Mouse (Mus musculus): ENCODE results near the gene Magi1. TPM values are rescaled to one million over a fixed set of nuclear protein-coding genes. Genes with fewer than 3 reads are reported as not detected.

The Magi1 gene
- polyA plus RNA-seq, 1 experiment from 2014 or later: 8.3 TPM

- Histone ChIP-seq H3K27ac (no peak overlapping the region), H3K36me3 (no peaks in the 10 kb centered on the region), H3K27me3 (no peaks in the 10 kb centered on the region), H3K9ac (no peak overlapping the region), H3K4me3 (no peak overlapping the region), H3K9me3 (no peaks in the 10 kb centered on the region), H3K4me2 (no peak overlapping the region), H3K4me1 (no peaks in the 10 kb centered on the region)
- 85% methylated on average over 3 of the region's 3 CpGs for WGBS
- no peak for ATAC-seq (ENCODE audit: insufficient number of reproducible peaks, low FRiP score, low TSS enrichment, low read depth)
Observed at GRCm38 (mm10) chr6:93983551-93983950, 300.2 kb downstream of the Magi1 start.

- Histone ChIP-seq H3K27me3 (no peaks in the 10 kb centered on the region), H3K9ac (no peak overlapping the region), H3K36me3 (no peaks in the 10 kb centered on the region), H3K9me3 (no peaks in the 10 kb centered on the region), H3K4me3 (no peak overlapping the region), H3K27ac (no peak overlapping the region), H3K4me1 (no peaks in the 10 kb centered on the region), H3K4me2 (no peak overlapping the region)
- 37% methylated on average over 8 of the region's 8 CpGs for WGBS
- no peak for ATAC-seq (ENCODE audit: insufficient number of reproducible peaks, low FRiP score, low TSS enrichment, low read depth)
Observed at GRCm38 (mm10) chr6:93981211-93981610, 302.5 kb downstream of the Magi1 start.

GRCm38 (mm10) chr6:93979241-93979640, 304.5 kb downstream of the Magi1 start:
- H3K27ac ChIP-seq: no peak overlapping the region
- no peaks in the 10 kb centered on the region for H3K27me3 ChIP-seq
- no peaks in the 10 kb centered on the region for H3K9me3 ChIP-seq
- no peak overlapping the region for H3K4me2 ChIP-seq
- H3K4me1 ChIP-seq: no peaks in the 10 kb centered on the region
- H3K36me3 ChIP-seq: no peaks in the 10 kb centered on the region
- ATAC-seq (ENCODE audit: insufficient number of reproducible peaks, low FRiP score, low TSS enrichment, low read depth): no peak
- H3K9ac ChIP-seq: no peak overlapping the region
- H3K4me3 ChIP-seq: no peak overlapping the region
- WGBS: 86% methylated on average over 3 of the region's 3 CpGs

- no peak overlapping the region for H3K4me3 ChIP-seq
- 0 out of 2 replicates have a peak, but pooled peaks cover 2% of the 10 kb centered on the region for H3K4me1 ChIP-seq
- no peak for ATAC-seq (ENCODE audit: insufficient number of reproducible peaks, low FRiP score, low TSS enrichment, low read depth)
- 50% methylated on average over 2 of the region's 2 CpGs for WGBS
- no peak overlapping the region for H3K27ac ChIP-seq
- no peak overlapping the region for H3K4me2 ChIP-seq
- no peaks in the 10 kb centered on the region for H3K27me3 ChIP-seq
- H3K9me3 ChIP-seq: no peaks in the 10 kb centered on the region
- H3K36me3 ChIP-seq: no peaks in the 10 kb centered on the region
- H3K9ac ChIP-seq: no peak overlapping the region
Observed at GRCm38 (mm10) chr6:93968721-93969120, 315.0 kb downstream of the Magi1 start.

- H3K27me3 ChIP-seq: no peaks in the 10 kb centered on the region
- no peak for ATAC-seq (ENCODE audit: insufficient number of reproducible peaks, low FRiP score, low TSS enrichment, low read depth)
- 49% methylated on average over 5 of the region's 5 CpGs for WGBS
Observed at GRCm38 (mm10) chr6:93962757-93963336, 320.9 kb downstream of the Magi1 start.

GRCm38 (mm10) chr6:93961782-93962181, 321.9 kb downstream of the Magi1 start:
- no peak overlapping the region for H3K4me2 ChIP-seq
- 68% methylated on average over 1 of the region's 1 CpGs for WGBS
- no peaks in the 10 kb centered on the region; the same call in 1 of the 2 replicates for H3K4me1 ChIP-seq
- H3K27me3 ChIP-seq: no peaks in the 10 kb centered on the region
- no peaks in the 10 kb centered on the region for H3K36me3 ChIP-seq
- H3K27ac ChIP-seq: no peak overlapping the region
- ATAC-seq (ENCODE audit: insufficient number of reproducible peaks, low FRiP score, low TSS enrichment, low read depth): no peak
- H3K9ac ChIP-seq: no peak overlapping the region
- H3K4me3 ChIP-seq: no peak overlapping the region
- no peaks in the 10 kb centered on the region for H3K9me3 ChIP-seq

More at GRCm38 (mm10) chr6:93962757-93963336, 320.9 kb downstream of the Magi1 start:
- Histone ChIP-seq H3K4me1 (no peaks in the 10 kb centered on the region; the same call in 1 of the 2 replicates), H3K9me3 (no peaks in the 10 kb centered on the region), H3K4me2 (no peak overlapping the region), H3K36me3 (no peaks in the 10 kb centered on the region), H3K4me3 (no peak overlapping the region), H3K27ac (no peak overlapping the region), H3K9ac (no peak overlapping the region)

- Histone ChIP-seq H3K36me3 (no peaks in the 10 kb centered on the region), H3K27ac (no peak overlapping the region), H3K4me1 (0 out of 2 replicates have a peak, but pooled peaks cover 4% of the 10 kb centered on the region), H3K4me3 (no peak overlapping the region), H3K4me2 (no peak overlapping the region), H3K9ac (no peak overlapping the region), H3K27me3 (no peaks in the 10 kb centered on the region), H3K9me3 (no peaks in the 10 kb centered on the region)
- WGBS: 51% methylated on average over 2 of the region's 2 CpGs
- ATAC-seq (ENCODE audit: insufficient number of reproducible peaks, low FRiP score, low TSS enrichment, low read depth): no peak
Observed at GRCm38 (mm10) chr6:93957172-93957571, 326.5 kb downstream of the Magi1 start.

- no peaks in the 10 kb centered on the region for H3K36me3 ChIP-seq
- no peaks in the 10 kb centered on the region for H3K27me3 ChIP-seq
- H3K4me1 ChIP-seq: peaks cover 4% of the 10 kb centered on the region; the same call in 1 of the 2 replicates
- no peak overlapping the region for H3K9ac ChIP-seq
- no peak for ATAC-seq (ENCODE audit: insufficient number of reproducible peaks, low FRiP score, low TSS enrichment, low read depth)
- H3K4me3 ChIP-seq: no peak overlapping the region
- H3K4me2 ChIP-seq: no peak overlapping the region
- H3K27ac ChIP-seq: no peak overlapping the region
- H3K9me3 ChIP-seq: no peaks in the 10 kb centered on the region
- 83% methylated on average over 2 of the region's 2 CpGs for WGBS
Observed at GRCm38 (mm10) chr6:93946612-93947011, 337.1 kb downstream of the Magi1 start.

GRCm38 (mm10) chr6:93936359-93936758, 347.4 kb downstream of the Magi1 start:
- Histone ChIP-seq H3K36me3 (no peaks in the 10 kb centered on the region), H3K27ac (no peak overlapping the region), H3K9me3 (no peaks in the 10 kb centered on the region), H3K4me1 (no peaks in the 10 kb centered on the region), H3K4me3 (no peak overlapping the region), H3K9ac (no peak overlapping the region), H3K27me3 (no peaks in the 10 kb centered on the region), H3K4me2 (no peak overlapping the region)
- 82% methylated on average over 6 of the region's 6 CpGs for WGBS
- no peak for ATAC-seq (ENCODE audit: insufficient number of reproducible peaks, low FRiP score, low TSS enrichment, low read depth)

- no peak for ATAC-seq (ENCODE audit: insufficient number of reproducible peaks, low FRiP score, low TSS enrichment, low read depth)
- H3K27me3 ChIP-seq: no peaks in the 10 kb centered on the region
- no peak overlapping the region for H3K9ac ChIP-seq
- H3K9me3 ChIP-seq: no peaks in the 10 kb centered on the region
- H3K27ac ChIP-seq: no peak overlapping the region
- H3K4me1 ChIP-seq: no peaks in the 10 kb centered on the region
- no peak overlapping the region for H3K4me3 ChIP-seq
- no peaks in the 10 kb centered on the region for H3K36me3 ChIP-seq
- 67% methylated on average over 4 of the region's 4 CpGs for WGBS
- no peak overlapping the region for H3K4me2 ChIP-seq
Observed at GRCm38 (mm10) chr6:93935793-93936192, 347.9 kb downstream of the Magi1 start.

GRCm38 (mm10) chr6:93934700-93935099, 349.0 kb downstream of the Magi1 start:
- 84% methylated on average over 2 of the region's 2 CpGs for WGBS
- Histone ChIP-seq H3K9ac (no peak overlapping the region), H3K4me2 (no peak overlapping the region), H3K27me3 (no peaks in the 10 kb centered on the region), H3K4me3 (no peak overlapping the region), H3K27ac (no peak overlapping the region), H3K36me3 (no peaks in the 10 kb centered on the region), H3K9me3 (no peaks in the 10 kb centered on the region), H3K4me1 (no peaks in the 10 kb centered on the region)
- ATAC-seq (ENCODE audit: insufficient number of reproducible peaks, low FRiP score, low TSS enrichment, low read depth): no peak

- Histone ChIP-seq H3K27ac (no peak overlapping the region), H3K9ac (no peak overlapping the region), H3K4me2 (no peak overlapping the region), H3K4me1 (peaks cover 2% of the 10 kb centered on the region), H3K27me3 (no peaks in the 10 kb centered on the region), H3K4me3 (no peak overlapping the region), H3K9me3 (no peaks in the 10 kb centered on the region), H3K36me3 (no peaks in the 10 kb centered on the region)
- 51% methylated on average over 2 of the region's 2 CpGs for WGBS
- no peak for ATAC-seq (ENCODE audit: insufficient number of reproducible peaks, low FRiP score, low TSS enrichment, low read depth)
Observed at GRCm38 (mm10) chr6:93924568-93924967, 359.1 kb downstream of the Magi1 start.

GRCm38 (mm10) chr6:93923972-93924371, 359.7 kb downstream of the Magi1 start:
- 44% methylated on average over 3 of the region's 3 CpGs for WGBS
- H3K27ac ChIP-seq: no peak overlapping the region

More at GRCm38 (mm10) chr6:93923972-93924371, 359.7 kb downstream of the Magi1 start:
- Histone ChIP-seq H3K9ac (no peak overlapping the region), H3K36me3 (no peaks in the 10 kb centered on the region), H3K4me3 (no peak overlapping the region), H3K4me2 (no peak overlapping the region), H3K9me3 (no peaks in the 10 kb centered on the region), H3K27me3 (no peaks in the 10 kb centered on the region), H3K4me1 (peaks cover 2% of the 10 kb centered on the region)
- ATAC-seq (ENCODE audit: insufficient number of reproducible peaks, low FRiP score, low TSS enrichment, low read depth): no peak

Measured in limb, embryonic 15.5 days (tissue).